Mouse (Mus musculus): Measurements from ENCODE around the gene Fgf9.

Fgf9 gene

DNA sequence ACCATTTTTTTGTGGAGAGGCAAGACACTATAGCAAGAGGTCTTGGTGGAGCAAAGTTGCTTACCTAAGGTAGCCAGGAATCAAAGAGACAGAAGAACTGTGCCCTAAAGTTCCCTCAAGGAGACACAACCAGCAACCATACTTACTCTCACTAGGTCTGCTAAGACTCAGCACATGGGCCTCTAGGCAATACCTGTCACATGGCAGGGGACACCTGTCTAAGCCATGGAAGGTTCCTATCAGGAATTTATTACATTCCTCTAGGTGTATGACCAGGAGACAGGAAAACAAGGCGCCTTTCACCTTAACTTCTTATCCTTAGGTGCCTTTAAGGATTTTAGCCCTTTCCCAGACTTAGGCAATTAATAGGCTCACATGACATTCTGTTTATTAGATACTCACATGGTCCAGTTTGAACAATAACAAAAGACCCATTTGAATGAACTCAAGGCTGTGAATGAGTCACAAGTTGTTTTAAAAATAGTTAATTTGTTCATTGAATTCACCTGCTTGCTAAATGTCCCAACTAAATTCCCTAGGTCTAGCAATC, 69.2 kb downstream of the Fgf9 start:
- H3K36me3 ChIP-seq (ENCODE audit: insufficient read depth, low read length), result no peaks in the 10 kb centered on the region
- TF ChIP-seq NANOG (IDR thresholded peaks at IDR 0.05; ENCODE audit: borderline replicate concordance, low read length) (no peak), POU5F1 (IDR thresholded peaks at IDR 0.05; ENCODE audit: borderline replicate concordance, low read length) (no peak), CTCF (conservative IDR thresholded peaks at IDR 0.05; ENCODE audit: low read length) (no peak)
- no peak overlapping the region for H3K4me3 ChIP-seq (replicated peaks; ENCODE audit: low read length)
- H3K4me1 ChIP-seq (replicated peaks; ENCODE audit: low read depth, low read length), result no peaks in the 10 kb centered on the region
- 0 out of 2 replicates have a peak, but pooled peaks cover 3% of the 10 kb centered on the region for H3K9me3 ChIP-seq (ENCODE audit: low read length)
- no peaks in the 10 kb centered on the region for H3K27me3 ChIP-seq (ENCODE audit: insufficient read depth, low read length)

GRCm38 (mm10) chr14:58149637-58150470, 79.5 kb downstream of the Fgf9 start:
- no peaks in the 10 kb centered on the region for H3K36me3 ChIP-seq (ENCODE audit: insufficient read depth, low read length)
- H3K9me3 ChIP-seq (ENCODE audit: low read length), result peaks cover 4% of the 10 kb centered on the region
- no peak for TF ChIP-seq CTCF (conservative IDR thresholded peaks at IDR 0.05; ENCODE audit: low read length)
- peak; percentile 29; the same call in 1 of the 2 replicates for TF ChIP-seq NANOG (IDR thresholded peaks at IDR 0.05; ENCODE audit: borderline replicate concordance, low read length)
- H3K4me1 ChIP-seq (replicated peaks; ENCODE audit: low read depth, low read length), result peaks cover 12% of the 10 kb centered on the region
- no peak overlapping the region for H3K4me3 ChIP-seq (replicated peaks; ENCODE audit: low read length)
- peaks cover 9% of the 10 kb centered on the region for H3K27me3 ChIP-seq (ENCODE audit: insufficient read depth, low read length)

DNA sequence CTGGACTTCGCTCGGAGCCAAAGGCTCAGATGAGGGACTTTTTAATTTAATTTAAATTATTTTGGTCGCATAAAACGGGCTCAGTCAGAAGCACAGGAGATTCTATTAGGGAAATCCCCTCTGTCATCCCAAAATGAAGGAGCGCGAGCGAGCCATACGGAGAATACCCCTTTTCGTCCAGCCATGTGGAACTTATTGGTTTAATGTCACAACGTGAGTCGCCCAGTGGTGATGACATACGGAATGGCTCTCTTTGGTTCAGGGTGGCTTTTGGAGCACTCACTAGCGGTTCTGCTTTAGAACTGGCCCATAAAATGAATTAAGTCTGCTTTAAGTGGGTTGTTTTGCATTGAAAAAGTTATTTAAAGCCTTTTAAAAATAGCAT, 80.1 kb downstream of the Fgf9 start:
- Histone ChIP-seq H3K4me1 (replicated peaks; ENCODE audit: low read depth, low read length) (peaks cover 12% of the 10 kb centered on the region), H3K36me3 (ENCODE audit: insufficient read depth, low read length) (no peaks in the 10 kb centered on the region), H3K4me3 (replicated peaks; ENCODE audit: low read length) (no peak overlapping the region), H3K27me3 (ENCODE audit: insufficient read depth, low read length) (peaks cover 9% of the 10 kb centered on the region), H3K9me3 (ENCODE audit: low read length) (peaks cover 10% of the 10 kb centered on the region)
- no peak for TF ChIP-seq CTCF (conservative IDR thresholded peaks at IDR 0.05; ENCODE audit: low read length)
- no peak for TF ChIP-seq NANOG (IDR thresholded peaks at IDR 0.05; ENCODE audit: borderline replicate concordance, low read length)

- no peaks in the 10 kb centered on the region for H3K36me3 ChIP-seq (ENCODE audit: insufficient read depth, low read length)
- H3K4me1 ChIP-seq (replicated peaks; ENCODE audit: low read depth, low read length), result peaks cover 12% of the 10 kb centered on the region
- H3K9me3 ChIP-seq (ENCODE audit: low read length), result peaks cover 11% of the 10 kb centered on the region
- peaks cover 9% of the 10 kb centered on the region for H3K27me3 ChIP-seq (ENCODE audit: insufficient read depth, low read length)
- no peak for TF ChIP-seq POU5F1 (IDR thresholded peaks at IDR 0.05; ENCODE audit: borderline replicate concordance, low read length)
- no peak for TF ChIP-seq NANOG (IDR thresholded peaks at IDR 0.05; ENCODE audit: borderline replicate concordance, low read length)
- no peak for TF ChIP-seq CTCF (conservative IDR thresholded peaks at IDR 0.05; ENCODE audit: low read length)
- H3K4me3 ChIP-seq (replicated peaks; ENCODE audit: low read length), result no peak overlapping the region
These were observed 81.8 kb downstream of the Fgf9 start for GRCm38 (mm10) chr14:58152110-58152509.

DNA sequence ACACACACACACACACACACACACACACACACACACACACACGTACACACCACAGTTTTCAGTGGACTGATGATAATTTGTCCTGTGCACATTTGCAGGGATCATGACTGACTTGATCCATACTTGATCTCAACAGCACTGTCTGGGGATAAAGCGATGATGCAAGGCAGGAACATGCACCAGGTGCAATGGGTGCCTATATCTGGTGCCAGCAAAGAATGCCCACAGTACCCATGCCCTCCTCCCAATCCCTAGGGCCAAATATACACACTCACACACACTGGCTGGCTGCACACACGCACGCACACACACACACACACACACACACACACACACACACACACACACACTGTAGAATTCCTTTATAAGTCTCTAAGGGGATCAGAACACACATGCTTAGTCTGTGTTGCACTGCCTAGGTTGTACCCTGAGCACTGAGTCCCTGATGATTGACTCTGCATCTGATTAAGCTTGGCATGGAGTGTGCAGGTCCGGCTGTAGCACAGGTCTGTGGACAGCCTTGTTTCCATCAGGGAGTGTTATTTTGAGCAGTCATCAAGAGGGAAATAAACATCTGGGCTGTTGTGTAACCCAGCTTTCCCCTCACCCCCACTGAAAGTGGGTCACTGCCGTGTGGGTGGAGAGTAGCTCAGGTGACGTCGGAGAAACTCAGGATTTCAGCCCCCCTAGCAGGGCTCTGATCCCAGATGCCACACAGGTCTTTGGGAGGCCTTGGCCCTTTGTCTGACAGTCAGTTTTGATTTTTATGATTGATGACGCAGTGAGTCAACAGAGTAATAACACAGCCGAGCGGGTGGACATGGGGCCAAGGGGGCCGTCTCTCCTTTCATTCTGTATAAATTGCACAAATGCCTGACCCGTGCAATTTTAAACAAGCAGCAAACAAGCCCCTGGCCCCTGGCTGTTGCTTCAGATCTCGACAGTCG, 83.4 kb downstream of the Fgf9 start:
- Histone ChIP-seq H3K27me3 (ENCODE audit: insufficient read depth, low read length) (peaks cover 5% of the 10 kb centered on the region), H3K4me3 (replicated peaks; ENCODE audit: low read length) (no peak overlapping the region), H3K9me3 (ENCODE audit: low read length) (peaks cover 11% of the 10 kb centered on the region), H3K36me3 (ENCODE audit: insufficient read depth, low read length) (no peaks in the 10 kb centered on the region), H3K4me1 (replicated peaks; ENCODE audit: low read depth, low read length) (peaks cover 12% of the 10 kb centered on the region)
- TF ChIP-seq NANOG (IDR thresholded peaks at IDR 0.05; ENCODE audit: borderline replicate concordance, low read length), result no peak
- TF ChIP-seq CTCF (conservative IDR thresholded peaks at IDR 0.05; ENCODE audit: low read length), result no peak
- TF ChIP-seq POU5F1 (IDR thresholded peaks at IDR 0.05; ENCODE audit: borderline replicate concordance, low read length), result no peak

DNA sequence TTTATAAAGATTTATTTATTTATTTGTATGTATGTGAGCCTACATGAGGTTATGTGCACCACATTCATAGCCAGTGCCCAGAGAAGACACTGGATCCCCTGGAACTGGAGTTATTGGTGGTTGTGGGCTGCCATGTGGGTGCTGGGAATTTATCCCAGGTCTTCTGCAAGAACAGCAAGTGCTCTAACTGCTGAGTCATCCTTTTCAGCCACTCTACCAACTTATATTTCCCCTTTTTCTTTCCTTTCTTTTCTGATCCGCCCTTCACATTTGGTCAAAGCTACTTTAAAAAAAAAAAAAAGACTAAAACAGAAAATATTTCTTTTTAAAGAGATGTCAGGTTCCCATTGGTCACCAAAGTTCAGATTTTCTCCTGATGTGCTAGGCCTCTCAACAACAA, 90.3 kb downstream of the Fgf9 start:
- H3K36me3 ChIP-seq (ENCODE audit: insufficient read depth, low read length), result no peaks in the 10 kb centered on the region
- H3K4me1 ChIP-seq (replicated peaks; ENCODE audit: low read depth, low read length), result no peaks in the 10 kb centered on the region
- H3K4me3 ChIP-seq (replicated peaks; ENCODE audit: low read length), result no peak overlapping the region
- TF ChIP-seq POU5F1 (IDR thresholded peaks at IDR 0.05; ENCODE audit: borderline replicate concordance, low read length) (no peak), CTCF (conservative IDR thresholded peaks at IDR 0.05; ENCODE audit: low read length) (no peak), NANOG (IDR thresholded peaks at IDR 0.05; ENCODE audit: borderline replicate concordance, low read length) (no peak)
- H3K27me3 ChIP-seq (ENCODE audit: insufficient read depth, low read length), result no peaks in the 10 kb centered on the region
- no peaks in the 10 kb centered on the region; the same call in 1 of the 2 replicates for H3K9me3 ChIP-seq (ENCODE audit: low read length)
